Mouse (Mus musculus): ENCODE measurements around the gene Agt.
A peak's percentile ranks its signal among the peaks of the same experiment; 100 is the strongest.

The Agt gene

DNA sequence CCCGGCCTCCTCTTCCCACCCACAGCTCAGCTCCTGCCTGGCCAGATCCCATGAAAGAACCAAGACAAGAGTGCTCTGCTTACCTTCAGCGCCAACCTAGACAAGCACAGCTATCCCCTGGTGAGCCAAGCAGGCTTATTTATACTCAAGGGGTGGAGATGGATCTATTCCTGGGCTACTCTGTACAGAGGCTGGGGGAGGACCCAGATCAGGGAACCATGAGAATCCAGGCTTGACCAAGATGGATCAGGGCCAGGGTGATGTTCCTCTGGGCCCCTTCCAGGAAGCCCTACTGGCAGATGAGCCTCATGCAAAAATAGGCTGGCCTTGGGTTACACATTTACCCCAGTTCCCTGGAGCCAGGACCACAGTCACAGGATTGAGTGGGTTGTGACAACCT, at the start of gene Agt:
TSS of gene Agt (minus strand) at position 114 of the 400 bp plus-strand sequence.
- no peak for DNase-seq (ENCODE audit: low read depth, low spot score)

DNA sequence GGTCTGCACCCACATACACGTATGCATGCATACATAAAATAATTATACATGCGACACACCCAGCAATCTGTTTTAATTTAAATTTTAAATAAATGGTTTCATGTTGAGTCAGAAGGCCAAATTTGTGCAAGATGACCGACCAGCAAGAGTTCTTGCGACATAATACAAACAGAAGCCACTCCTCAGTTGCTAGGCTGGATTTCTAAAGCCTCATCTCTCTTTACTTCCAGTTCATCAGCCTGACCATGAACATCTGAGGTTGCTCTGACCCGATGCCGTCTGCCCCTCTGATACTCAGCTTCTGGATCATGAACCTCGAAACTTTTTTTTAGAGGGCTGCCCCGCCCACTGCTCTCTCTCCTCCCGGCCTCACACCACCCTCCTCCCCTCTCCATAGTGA, 48.7 kb upstream of the Agt start:
- DNase-seq (ENCODE audit: low read depth, low spot score), result no peak

DNA sequence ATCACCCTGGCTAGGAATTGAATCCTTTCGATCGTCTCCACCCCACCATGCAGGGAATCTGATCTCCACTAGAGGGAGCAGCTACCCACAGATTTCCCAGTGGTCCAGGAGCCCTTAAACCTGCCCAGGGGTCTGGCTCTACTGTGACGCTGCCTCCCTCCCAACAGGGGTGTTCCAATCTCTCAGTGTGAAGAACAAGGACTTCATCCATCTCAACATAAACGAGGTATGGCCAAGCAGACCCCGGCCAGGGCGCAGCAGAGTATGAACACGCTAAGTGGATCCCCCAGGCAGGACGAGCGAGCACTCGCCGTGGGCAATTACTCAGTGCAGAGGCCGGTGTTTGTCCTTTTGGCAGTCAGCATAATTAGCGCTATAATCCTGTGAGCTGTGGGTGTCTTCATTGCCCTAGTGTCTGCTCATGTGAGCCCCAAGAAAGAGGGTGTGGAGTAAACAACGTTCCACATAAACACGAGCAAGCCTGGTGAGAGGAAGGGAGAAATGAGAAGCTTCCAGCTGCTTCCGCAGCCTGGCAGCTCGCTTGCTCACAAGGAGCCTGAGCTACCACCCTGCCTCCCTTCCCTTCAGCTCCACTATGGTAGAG, 47.9 kb upstream of the Agt start:
- peak; percentile 55 for DNase-seq (ENCODE audit: low read depth, low spot score)

DNA sequence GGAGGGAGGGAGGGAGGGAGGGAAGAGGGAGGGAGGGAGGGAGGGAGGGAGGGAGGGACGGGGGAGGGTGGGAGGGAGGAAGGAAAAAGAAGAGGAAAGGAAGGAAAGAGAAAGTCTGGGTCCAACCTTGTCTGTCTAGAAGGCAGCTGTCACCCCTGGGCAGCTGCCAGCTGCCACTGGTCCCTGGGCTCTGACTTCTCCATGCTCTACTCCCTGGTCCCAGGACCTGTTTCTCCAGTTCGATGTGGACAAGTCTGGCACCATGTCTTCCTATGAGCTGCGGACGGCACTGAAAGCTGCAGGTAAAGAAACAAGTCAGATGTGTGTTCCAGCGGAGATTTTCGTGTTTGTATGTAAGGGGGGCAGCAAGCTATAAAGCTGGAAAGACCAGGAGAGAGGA, 44.8 kb upstream of the Agt start:
- DNase-seq (ENCODE audit: low read depth, low spot score), result no peak

DNA sequence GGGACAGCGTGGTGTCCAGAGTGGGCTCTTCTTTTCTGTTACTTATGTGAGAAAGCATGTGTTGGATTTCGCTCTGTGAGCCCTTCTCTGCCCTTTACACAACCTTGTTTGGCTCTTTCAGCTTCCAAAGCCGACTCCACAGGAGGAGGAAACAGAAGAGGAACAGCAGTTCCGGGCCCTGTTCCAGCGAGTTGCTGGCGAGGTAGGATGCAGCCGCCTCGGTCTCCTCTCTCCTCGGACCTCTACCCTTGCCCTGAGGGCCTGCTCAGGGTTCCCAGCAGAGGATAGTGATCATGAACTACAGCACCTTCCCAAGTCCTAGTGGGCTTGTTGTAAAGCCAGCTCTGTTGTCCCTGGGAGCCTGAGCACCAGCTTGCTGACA, 39.5 kb upstream of the Agt start:
- no peak for DNase-seq (ENCODE audit: low read depth, low spot score)

DNA sequence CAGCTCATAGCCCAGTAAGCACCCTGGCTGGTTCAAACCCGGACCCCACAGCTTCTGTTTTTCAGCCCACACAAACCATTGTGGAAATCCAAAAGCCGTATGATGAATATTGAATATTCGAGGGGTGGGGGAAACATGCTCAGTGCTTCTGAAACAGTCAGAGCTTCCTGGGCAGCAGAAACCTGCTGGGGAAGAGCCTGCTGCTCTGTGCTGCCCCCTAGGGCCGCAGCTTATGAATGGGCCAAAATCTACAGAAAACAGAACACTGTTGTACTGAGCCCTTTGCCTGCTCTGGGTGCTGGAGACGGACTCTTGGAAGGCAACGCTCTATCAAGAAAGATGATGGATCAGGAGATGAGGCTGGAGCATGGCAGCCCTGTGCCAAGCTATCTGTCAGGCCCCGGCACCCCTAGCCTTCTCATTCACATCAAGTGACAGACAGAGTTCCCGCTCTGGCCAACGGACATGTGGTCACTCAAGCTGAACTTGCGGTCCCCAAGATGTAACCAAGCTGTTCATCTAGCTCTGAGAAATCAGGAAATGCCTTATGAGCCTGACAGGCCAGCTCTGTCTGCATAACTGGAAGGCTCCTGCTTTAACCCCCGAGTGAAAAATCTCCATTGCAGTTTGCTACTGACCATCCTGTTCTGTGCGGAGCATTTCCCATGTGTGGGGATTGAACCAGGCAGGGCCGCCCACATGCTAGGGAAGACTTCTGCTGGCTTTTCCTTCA, 38.9 kb upstream of the Agt start:
- DNase-seq (ENCODE audit: low read depth, low spot score), result no peak

DNA sequence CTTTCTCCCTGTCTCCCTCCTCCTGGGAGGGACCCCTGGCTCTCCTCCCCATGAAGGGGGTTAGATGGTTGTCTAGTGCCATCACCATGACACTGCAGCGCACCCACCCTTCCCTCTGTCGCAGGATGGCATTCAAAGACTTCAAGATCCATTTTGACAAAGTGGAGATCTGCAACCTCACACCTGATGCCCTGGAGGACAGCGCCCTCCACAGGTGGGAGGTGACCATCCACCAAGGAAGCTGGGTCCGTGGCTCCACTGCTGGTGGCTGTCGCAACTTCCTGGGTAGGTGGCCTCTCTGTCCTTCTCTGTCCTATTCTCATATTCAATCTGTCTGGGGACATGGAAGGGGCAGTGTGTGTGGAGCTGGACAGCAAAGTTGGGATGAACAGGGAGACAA, 34.6 kb upstream of the Agt start:
- no peak for DNase-seq (ENCODE audit: low read depth, low spot score)

DNA sequence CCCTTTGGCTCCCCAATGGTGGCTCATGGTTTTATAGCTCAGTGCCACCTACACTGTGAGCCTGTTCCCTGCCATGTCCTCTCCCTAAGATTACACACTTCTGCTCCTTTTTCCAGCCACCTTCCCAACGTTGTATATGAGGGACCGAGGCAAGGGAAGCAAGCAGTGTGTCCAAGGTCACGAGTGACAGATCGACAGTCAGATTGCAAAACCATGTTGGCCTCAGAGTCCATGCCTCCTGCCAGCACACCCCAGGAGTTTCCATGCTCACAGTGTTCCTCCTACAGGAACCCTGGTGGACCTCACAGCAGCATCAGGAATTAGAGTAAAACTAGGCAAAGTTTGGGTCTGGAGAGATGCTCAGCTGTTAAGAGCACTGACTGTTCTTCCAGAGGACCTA, 19.9 kb upstream of the Agt start:
- DNase-seq (ENCODE audit: low read depth, low spot score), result no peak

DNA sequence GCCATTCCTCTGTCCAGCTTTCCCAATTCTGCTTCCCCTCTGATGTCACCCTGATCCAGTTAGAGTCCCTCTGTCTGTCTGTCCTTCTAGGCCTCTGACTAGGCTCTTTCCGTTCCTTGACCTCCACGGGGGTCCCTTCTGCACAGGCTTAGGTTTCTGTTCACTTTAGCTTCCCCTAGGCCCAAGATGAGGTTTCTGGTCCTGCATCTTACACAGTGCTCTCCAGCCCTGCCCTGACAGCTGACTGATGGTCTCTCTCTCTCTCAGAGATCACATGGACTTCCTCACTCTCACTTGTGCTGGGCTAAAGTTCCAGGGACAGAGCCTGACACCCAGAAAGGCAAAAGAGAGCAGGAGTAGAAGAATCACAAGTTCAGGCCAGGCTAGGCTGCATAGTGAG, 17.1 kb upstream of the Agt start:
- no peak for DNase-seq (ENCODE audit: low read depth, low spot score)

DNA sequence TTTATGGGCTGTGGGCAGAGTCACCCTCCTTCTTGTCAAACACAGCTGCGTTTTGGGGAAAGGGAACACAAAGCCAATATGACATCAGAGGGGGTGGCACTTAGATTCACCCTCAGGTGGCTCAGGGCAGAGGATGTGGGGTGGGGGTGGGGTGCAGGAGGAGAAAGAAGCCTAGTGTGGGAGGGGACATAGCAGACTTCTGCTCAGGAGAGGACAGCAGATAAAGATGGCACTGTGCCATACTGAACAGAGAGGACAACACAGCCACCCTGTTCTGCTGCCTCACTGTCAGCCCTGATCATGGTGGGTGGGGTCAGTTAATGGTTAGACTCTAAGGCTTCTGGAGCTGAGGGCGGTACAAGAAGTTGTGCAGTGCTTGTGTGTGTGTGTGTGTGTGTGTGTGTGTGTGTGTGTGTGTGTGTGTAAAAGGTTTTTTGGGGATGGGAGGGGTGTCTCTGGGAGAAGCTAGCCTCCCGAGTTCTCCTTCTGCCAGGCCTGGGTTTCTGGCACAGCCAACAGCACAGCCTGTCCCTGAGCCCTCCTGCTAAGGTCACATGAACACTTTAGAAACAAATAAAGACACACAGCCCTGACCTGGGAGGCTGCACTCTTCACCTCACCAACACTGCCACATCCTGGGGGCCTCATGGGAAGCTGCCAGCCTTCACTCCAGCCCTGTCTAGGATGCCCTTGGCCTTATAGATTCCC, 16.4 kb upstream of the Agt start:
- no peak for DNase-seq (ENCODE audit: low read depth, low spot score)

DNA sequence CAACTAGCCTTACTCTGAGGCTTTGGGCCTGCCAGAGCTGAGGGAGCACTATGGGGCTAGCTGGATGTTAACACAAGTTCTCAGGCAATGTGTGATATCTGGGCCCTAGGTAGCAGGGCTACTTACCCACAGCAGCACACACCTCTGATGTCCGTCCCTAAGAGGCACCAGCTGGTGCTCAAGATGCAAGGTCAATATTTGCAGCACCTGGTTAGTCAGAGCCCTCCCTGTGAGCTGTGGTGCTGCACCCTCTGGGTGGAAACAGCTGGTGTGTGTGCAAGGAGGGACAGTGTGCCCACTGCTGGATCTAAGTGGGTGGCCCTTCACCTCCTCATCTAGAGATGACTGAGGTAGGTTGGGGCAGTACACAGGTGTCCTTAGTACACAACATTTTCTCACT, 7.2 kb upstream of the Agt start:
- DNase-seq (ENCODE audit: low read depth, low spot score), result no peak

DNA sequence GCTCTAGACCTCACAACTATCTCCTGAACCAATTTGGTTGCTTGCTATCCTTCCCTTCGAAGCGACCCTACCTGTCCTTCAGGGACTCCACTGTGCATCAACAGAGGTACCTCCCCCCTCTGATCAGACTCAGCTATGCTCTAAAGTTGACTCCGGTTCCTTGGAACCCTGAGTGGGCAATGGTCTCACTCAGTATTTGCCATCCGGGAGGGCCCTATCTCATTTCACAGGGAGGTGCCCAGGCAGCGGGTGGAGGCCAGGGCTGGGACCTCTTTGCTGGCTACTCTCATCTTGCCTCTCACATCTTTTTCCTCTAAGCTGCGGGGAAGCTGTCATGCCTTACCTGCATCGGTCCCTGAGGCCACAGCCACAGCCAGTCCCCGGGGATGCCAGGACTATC, 6.3 kb upstream of the Agt start, which contains the start of gene Capn9:
TSS of gene Capn9 (plus strand) at position 301 of the 400 bp plus-strand sequence.
- no peak for DNase-seq (ENCODE audit: low read depth, low spot score)

DNA sequence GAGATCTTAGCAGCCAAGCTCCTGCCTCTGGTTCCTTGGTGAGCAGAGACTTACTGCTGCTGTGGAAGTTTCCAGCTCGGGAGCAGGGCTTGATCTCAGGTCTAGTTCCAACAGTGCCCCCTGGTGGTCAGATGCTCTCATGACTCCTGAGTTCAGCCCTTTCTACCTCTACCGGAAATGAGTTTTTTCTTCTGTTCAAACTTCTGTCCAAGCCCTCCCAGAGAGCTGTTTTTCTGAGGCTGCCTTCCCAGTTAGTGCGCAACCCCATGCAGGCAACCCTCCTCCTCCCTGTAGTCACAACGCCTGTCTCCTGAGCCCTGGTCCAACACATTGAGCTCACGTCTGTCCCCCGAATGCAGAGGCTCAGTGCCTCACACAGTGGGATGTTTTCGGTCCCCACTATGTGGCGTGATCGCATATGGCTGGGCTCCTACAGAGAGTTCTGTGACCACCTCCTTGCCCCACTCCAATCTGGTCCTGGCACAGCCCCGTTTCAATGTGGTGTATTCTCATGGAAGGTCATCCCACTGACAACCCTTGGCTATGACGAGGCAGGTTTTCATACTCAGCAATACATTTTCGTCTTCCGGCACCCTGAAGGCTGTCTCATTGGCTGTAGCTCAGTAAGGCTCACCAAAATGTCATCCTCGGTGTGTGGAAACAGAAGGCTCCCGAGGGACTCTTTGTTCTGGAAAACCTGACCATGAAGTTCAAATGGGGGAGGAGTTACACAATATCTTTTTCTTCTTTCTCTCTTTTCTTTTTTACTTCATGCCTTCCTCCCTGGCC, 4.2 kb upstream of the Agt start:
- DNase-seq (ENCODE audit: low read depth, low spot score), result peak; percentile 84

DNA sequence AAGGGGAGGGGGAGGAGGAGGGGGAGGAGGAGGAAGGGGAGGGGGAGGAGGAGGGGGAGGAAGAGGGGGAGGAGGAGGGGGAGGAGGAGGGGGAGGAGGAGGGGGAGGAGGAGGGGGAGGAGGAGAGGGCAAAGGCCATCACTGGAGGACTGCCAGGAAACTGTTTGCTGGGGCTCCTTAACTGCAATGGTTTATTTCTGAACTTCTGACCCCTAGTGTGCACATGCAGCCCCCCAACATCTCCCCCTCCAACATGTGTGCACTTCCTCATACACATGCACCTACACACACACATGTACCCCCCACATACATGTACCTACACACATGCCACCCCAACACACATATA, 2.9 kb upstream of the Agt start:
- no peak for DNase-seq (ENCODE audit: low read depth, low spot score)

DNA sequence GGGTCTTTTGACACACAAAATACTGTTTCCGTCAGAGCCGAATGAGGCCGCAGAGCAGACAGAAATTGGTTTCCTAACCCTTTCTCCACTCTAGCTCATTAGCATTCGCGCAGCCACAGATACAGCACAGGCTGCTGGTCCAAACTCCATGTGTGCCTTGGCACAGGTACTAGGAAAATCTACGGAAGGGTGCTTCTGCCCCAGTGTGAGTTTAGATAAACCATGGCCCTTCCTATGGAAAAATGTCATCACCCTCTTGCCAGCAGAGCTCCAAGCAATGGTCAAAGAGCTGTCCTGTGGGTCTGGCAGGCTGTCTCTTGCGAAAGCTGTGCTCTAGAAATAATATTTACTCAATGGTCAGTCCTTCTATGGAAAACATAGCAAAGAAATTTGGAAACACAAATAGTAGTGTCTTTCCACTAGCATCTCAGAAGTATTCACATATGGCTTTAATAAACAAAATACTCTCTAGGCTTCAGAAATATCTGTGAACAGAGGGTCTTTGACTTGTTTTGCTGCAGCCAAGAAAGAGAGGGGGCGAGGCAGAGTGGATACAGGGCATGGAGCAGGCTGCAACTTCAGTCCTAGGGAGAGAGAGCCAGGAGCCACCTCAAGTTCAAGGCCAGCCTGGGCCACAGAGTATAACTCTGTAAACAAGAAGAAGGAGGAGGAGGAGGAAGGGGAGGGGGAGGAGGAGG, 2.4 kb upstream of the Agt start:
- no peak for DNase-seq (ENCODE audit: low read depth, low spot score)

DNA sequence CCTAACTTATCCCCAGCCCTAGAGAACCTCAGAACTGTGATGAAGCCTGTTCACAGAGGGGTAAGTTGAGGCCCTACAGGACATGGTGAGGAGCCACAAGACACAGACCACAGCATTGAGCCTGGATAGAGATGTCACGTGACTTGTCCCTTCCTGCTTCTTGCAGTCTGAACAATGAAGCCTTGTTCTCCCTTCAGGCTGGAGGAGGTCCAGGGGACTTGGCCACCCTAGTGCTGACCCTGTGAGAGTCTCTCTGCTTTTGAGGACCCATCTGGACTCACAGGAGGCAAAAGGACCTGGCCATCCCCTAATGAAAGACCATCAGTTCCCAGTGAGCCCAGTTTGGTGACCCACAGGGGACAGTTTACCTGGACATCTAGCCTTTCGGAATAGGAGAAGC, 406 bp downstream of the Agt start:
- DNase-seq (ENCODE audit: low read depth, low spot score), result no peak

DNA sequence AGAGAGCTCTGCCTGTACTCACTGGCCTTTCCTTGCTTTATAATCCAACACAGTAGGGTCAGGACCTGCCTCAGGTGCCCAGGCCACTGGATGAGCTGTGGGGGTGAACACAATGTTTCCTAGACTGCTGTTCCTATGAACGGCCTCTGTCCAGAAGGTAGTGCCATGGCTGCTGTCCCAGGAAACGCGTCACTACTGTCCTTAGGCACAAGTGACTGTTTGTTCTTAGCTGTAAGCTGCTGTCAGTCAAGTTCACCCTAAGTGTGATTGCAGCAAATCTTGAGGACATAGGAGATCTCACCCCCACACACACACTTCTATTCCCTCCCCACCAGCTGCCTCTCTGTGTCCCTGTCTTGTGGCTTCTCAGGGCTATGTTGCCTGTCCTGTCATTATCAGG, 1.9 kb downstream of the Agt start:
- DNase-seq (ENCODE audit: low read depth, low spot score), result no peak

DNA sequence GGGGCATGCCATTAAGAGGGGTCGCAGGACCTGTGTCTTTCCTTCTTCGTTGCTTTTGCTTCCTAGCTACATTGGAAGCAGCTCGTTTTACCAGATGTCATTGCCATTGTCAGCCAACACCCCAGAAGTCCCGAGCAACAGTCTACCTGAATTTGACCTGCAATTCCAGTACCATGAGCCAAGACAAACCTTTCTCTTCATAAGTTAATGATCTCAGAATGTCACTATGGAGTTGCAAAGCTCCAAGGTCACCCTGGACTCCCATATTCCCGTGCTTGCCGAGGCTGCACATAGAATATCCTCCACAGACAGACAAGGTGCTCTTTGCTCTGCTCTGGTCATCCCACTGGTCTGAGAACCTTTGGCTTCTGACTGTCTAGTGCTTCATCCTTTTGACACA, 2.4 kb downstream of the Agt start:
- no peak for DNase-seq (ENCODE audit: low read depth, low spot score)

DNA sequence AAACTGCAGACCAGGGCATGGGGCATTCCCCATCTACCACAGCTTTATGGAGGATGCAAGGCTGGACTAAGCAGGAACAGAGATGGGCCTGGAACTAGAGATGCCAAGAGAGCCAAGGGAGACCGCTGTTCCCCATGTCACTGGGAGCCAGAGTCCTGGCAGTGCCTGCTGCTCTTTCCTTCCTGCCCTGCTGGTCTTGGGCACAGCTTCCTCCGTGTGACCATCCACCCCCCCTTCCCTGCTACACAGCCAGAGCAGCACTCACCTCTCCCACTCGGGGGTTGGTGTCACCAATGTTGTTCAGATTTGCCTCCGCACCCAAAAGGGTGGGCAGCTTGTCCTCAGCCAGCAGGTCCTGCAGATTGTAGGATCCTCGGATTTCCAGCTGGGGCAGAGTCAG, 12.0 kb downstream of the Agt start:
- no peak for DNase-seq (ENCODE audit: low read depth, low spot score)

DNA sequence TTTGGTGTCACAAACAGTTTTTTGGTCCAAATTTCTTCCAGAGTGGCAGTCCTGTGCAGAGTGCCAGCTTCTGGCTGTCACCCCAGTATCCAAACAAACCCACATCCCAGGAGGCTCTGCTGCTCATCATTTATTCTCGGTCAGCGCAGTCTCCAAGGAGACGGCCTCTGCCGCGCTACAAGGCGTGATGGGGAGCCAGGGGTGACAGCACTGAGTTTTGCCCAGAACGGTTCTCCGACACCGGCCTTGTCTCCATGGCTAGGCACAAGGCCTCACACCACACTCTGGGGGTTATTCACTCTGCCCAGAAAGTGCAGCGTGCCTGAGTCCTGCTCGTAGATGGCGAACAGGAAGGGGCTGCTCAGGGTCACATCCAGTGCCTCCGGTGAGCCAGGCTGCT, 12.8 kb downstream of the Agt start:
- no peak for DNase-seq (ENCODE audit: low read depth, low spot score)

DNA sequence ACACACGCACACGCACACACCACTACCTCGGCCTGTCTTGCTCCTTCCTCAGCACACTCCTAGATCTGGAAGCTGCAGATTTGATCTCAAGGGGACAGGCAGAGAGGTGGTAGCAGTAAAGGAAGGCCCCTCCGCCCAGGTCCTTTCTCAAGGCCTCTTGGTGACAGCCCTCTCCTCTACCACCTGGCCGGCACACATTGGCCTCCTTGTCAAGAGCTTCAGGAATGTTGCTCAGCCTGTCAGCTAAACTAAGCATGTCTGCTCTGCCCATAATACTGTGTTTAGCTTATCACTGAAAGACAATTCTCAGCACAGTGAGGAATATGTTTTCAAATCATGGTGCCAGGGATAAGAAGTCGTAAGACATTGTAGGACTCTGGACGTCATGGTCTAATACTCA, 13.3 kb downstream of the Agt start:
- DNase-seq (ENCODE audit: low read depth, low spot score), result no peak

Data from embryo, embryonic 11.5 days (tissue).